Mouse (Mus musculus) kidney, adult 2 months (tissue): Measurements from ENCODE around the gene Psma7.

Experiments
- CTCF ChIP-seq: fragments of 200-500 bp; conservative IDR thresholded peaks from 2 replicates; pipeline ENCODE4 v1.5.1; 2011; ENCODE audit warnings: low read depth, mild to moderate bottlenecking, control low read depth, low read length, moderate library complexity, mixed read lengths; ENCODE audit not compliant: insufficient read depth, insufficient read length
- POLR2A ChIP-seq: fragments of 200-500 bp; IDR thresholded peaks from one replicate; pipeline ENCODE4 v1.6.1; 2011; ENCODE audit warnings: low read depth, low read length, control low read depth

GRCm38 (mm10) chr2:180050986-180051385 lies 8.8 kb upstream of the Psma7 start:
- TF ChIP-seq POLR2A (no peak), CTCF (peak; percentile 84)
